Mouse (Mus musculus) R1 (cell line): ENCODE measurements around the gene E430018J23Rik.
"Not testable (repeated sequence)": the region's sequence is repeated elsewhere in the genome, so short reads cannot be mapped to it uniquely, and the experiment has no call there.

Experiments used
- DNase-seq: peaks from one replicate; pipeline ENCODE4 v3.0.0-alpha.2; 2018; ENCODE audit warnings: low read depth, low spot score

The E430018J23Rik gene

DNA sequence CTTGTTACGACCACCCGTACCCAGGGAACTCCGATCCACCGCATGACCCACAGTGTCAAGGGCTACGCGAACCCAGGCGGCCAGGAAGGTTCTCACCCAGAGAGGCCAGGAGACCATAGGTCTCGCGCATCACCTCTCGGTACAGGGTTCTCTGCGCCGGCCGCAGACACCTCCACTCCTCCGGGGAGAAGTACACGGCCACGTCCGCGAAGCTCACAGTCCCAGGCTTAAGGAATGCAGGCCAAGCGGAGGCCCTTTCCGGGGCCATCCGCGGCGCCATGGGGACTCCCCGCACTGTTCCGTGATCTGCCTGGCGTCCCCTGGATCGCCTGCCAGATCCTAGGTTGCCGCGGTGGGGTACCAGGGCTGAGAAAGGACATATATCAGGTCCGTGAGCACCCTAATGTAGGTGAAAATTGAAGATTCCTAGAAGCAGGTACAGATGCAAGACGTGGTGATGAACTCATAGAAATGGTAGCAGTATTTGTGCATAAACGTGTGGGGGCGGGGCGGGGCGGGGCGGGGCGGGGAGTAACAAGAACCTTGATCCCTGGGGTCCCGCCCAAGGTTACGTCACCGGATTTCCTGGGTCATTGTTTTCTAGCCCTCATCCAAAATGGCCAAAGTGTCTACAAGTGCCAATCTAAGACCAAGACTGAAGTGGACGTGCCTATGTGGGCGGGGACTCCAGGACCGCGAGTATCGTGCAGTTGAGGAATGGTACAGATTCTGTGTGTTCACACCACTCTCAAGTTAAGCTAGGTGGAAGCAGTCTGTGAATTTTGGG, at the start of gene E430018J23Rik:
E430018J23Rik (minus strand) TSS at position 473 of the 787 bp plus-strand sequence.
- DNase-seq = peak; percentile 99

DNA sequence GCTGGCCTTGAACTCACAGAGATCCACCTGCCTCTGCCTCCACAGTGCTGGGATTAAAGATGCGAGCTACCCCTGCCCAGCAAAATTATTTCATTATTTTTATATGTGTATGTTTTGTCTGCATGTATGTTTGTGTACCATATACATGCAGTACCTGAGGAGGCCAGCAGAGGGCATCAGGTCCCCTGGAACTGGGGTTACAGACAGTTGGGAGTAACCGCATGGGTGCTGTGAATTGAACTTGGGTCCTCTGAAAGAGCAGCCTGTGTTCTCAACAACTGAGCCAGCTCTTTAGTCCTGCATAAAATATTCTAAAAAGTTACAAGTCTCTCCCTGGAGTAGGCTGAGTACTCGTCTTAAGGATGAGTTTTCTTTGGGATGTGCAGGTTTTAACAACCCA, 44.3 kb upstream of the E430018J23Rik start:
- DNase-seq = peak; percentile 71

DNA sequence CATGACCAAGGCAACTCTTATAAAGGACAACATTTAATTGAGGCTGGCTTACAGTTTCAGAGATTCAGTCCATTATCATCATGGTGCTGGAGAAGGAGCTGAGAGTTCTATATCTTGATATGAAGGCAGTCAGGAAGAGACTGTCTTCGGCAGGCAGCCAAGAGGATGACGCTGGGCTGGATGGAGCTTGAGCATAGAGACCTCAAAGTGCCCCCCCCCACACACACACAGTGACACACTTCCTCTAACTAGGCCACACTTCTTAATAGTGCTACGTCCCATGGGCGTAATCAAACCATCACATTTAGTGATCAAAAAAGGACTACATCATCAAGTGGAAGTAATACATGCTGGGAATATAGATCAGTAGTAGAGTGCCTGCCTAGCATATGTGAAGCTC, 41.8 kb upstream of the E430018J23Rik start:
- no peak for DNase-seq

DNA sequence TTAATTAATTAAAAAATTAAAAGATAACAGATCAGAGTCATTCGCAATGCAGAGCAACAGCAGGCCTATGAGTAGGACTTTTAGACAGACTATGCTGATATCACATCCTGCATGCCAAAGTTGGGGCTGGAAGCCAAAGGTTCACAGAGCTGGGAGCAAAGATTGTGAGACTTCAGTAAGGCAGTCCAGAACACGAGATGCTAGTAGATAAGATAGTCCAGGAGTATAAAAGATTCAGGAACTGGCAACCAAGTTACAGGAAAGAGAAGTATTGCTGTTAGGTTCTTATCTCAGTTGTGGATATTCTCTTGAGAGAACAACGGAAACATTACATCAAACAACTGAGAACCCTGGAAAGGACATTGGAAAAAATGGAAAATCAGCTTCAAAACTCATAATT, 32.9 kb upstream of the E430018J23Rik start:
- DNase-seq = no peak

DNA sequence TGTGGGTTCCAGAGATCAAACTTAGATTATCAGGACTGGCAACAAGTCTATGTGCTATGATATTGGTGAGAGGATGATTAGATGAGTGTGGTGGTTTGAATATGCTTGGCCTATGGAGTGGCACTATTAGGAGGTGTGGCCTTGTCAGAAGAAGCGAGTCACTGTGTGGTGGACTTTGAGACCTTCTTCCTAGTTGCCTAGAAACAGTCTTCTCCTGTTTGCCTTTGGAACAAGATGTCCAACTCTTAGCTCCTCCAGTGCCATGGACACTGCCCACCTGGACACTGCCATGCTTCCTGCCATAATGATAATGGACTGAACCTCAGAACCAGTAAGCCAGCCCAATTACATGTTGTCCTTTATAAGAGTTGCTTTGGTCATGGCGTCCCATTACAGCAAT, 32.5 kb upstream of the E430018J23Rik start:
- DNase-seq = no peak

DNA sequence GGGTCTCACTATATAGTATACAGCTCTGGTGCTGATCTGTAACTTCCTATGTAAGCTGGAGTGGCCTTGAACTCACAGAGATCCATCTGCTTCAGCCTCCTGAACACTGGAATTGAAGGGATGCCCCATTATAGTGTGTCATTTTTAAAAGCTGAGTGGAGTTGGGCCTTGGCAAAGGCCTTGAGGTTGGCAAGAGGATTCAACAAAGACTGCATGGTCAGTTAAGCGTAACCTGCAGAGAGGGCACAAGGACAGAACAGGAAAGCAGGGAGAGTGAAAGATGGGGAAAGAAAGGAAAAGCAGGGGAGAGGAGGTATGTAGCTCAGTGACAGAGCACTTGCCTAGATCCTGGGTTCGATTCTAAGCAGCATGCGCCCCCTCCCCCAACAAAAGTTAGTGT, 31.9 kb upstream of the E430018J23Rik start:
- DNase-seq = no peak

DNA sequence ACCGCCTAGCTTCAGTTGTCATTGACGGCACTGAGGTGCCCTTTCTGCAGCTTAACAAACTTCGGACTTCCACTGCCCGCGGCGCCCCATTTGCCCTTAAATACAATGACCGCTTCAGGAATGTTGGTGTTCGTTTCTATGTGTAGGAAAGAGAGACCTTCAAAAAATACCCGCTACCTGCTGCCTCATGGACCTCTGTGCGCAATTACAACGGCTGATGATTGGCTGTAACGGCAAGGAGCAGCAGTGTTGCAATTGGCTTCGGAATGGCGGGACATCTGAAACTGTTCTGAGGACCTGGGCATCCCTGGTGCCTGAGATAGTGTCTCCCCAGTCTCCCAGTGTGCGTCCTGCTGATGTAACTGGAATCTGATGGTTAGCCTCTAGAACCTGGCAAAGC, 28.8 kb upstream of the E430018J23Rik start:
- DNase-seq = no peak

DNA sequence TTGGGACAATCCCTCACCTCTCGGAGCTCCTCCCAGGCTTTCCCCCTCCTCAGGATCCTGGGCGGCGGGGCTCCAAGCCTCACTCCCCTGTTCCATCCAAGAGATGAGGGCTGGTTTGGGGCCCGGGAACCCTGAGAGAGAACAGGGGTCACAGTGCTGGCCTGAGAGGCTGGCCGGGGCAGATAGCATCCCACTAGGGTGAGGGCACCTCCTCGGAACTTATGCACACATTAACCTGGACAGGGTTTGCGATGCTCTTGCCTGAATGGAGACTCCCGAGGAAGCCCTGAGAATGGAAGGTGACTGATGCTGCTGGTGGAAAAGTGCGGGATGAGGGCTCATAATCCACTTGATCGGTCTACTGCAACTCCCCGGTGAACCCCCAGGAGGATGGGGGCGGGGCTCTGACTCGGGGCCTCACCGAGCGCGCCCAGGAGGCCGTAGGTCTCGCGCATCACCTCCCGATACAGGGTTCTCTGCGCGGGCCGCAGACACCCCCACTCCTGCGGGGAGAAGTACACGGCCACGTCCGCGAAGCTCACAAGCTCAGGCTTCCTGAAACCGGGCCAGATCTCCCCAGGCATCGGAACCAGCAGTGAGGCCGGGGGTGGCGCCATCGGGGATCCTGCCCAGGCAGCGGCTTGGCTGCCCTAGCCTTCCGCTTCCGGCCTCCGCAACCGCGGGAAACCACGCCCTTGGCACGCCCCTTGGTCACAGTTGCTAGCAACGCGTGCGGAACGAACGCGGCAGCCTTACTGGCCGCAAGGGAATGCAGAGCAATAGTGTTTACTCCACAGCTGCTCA, 28.2 kb upstream of the E430018J23Rik start, which contains the start of gene Zfp688:
Zfp688 (minus strand) TSS at position 681 of the 804 bp plus-strand sequence.
- DNase-seq = peak; percentile 93

DNA sequence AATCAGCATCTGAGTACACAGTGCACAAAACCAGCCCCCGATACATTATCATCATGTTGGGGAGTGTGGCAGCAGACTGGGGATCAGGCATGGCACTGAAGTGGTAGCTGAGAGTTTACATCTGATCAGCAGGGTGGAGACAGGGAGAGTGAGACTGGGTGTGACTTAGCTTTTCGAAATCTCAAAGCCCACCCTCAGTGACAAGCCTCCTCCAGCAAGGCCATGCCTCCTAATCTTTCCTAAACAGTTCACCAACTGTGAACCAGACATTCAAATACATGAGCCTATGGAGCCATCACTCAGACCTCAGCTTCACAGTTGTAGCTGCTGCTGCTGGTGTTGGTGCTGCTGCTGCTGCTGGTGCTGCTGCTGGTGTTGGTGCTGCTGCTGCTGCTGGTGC, 18.0 kb upstream of the E430018J23Rik start:
- DNase-seq = no peak

DNA sequence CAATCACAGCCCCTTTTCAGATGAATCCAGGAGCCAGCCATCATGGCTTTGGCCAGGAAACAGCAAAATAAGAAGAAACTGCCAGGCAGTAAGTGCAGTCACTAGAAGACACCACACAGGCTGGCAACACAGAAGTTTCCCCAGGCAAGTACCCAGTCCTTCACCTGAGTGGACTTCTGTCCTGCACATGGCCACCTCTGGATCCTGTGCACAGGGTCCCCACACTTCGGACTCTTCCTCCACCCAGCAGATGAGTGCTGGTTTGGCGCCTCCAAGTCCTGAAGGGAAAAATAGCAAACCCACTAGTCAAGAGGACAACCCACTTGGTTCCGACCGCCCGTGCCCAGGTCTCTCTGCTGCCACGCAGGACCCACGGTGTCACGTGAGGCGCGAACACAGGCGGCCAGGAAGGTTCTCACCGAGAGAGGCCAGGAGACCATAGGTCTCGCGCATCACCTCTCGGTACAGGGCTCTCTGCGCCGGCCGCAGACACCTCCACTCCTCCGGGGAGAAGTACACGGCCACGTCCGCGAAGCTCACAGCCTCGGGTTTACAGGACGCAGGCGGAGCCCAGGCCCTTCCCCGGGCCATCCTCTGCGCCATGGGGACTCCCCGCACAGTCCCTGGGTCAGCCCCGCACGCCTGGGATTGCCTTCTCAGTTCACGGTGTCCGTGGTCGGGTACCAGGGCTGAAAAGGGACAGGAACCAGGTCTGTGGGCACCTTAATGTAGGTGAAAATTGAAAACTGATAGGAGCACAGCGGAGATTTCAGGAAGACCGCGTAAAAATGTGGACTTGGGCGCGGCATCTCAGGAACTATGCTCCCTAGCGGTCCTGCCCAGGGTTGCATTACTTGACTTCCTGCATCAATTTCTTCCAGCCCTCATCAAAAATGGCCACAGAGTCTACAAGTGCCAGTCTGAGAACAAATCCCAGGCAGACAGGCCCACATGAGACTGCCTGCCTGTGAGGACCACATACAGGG, 12.9 kb upstream of the E430018J23Rik start, which contains the start of gene Zfp764:
Zfp764 (minus strand) TSS at position 821 of the 986 bp plus-strand sequence.
- DNase-seq = peak; percentile 93

DNA sequence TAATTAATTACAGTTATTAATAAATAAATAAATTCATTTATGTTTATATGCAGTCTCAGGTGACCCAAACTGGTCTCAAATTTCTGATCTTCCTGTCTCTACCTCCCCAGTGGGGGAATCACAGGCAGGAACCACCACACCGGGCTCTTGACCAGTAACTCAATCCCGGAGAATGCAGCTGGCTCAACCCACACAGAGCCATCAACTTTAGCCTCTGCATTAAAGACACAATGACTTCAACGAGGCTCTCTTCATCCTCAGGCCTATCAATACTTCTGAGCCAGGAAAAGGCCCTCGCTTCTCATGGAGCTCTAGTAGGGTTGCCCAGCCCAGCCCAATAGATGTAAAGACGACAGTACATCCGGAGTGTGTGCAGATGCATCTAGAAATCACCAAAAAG, 10.7 kb upstream of the E430018J23Rik start:
- DNase-seq = not testable (repeated sequence)

DNA sequence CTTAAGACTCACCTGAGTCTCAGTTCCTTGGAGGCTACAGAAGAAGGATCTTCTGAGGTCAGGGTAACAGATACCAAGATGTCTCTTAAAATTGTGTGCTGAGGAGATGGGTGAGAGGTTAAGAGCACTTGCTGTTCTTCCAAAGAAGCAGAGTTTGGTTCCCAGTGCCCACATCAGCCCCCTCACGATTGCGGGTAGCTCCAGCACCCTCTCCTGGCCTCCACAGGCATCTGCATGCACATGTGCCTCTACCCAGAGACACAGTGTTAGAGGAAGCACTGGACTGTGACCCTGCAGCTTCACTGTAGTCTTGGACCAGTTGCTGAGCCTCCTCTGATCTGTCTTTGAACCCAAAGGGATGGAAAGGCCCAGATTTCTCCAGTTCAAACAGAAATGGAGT, 9.6 kb upstream of the E430018J23Rik start:
- DNase-seq = peak; percentile 41

DNA sequence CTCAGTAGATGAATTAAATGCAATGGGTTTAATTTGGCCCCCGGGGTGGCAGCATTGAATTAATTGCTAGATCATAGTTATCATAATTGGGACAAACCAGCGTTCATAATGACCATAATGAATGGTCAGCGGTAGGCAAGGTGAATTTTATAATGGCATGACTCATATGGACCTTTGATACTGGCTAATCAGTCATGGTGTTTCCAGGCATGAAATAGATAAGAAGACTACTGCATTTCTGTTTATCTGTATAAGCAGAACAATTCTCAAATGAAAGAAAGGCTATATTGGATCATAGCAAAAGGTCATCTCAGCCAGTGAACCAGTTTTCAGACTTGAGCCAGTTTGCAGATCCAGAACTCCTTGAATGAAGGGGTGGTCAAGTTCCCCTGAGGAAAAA, 6.9 kb upstream of the E430018J23Rik start:
- DNase-seq = no peak

DNA sequence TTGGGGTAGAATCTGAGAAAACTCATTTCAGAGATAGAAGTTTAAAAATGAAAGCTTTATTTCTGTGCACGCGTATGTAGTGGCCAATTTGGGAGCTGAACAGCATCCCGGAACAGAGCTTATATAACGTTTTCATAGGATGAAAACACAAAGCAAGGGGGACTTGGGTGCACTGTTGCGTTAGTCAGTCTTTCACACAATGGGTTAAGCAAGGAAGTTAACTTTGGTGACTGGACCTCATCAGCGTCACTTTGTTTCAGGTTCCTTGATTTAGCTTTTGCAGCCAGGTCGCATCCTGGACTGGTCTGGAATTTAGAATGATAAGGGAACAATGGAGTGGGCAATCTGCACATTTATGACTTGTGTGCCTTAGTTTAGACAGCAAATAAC, 510 bp upstream of the E430018J23Rik start:
- DNase-seq = no peak

DNA sequence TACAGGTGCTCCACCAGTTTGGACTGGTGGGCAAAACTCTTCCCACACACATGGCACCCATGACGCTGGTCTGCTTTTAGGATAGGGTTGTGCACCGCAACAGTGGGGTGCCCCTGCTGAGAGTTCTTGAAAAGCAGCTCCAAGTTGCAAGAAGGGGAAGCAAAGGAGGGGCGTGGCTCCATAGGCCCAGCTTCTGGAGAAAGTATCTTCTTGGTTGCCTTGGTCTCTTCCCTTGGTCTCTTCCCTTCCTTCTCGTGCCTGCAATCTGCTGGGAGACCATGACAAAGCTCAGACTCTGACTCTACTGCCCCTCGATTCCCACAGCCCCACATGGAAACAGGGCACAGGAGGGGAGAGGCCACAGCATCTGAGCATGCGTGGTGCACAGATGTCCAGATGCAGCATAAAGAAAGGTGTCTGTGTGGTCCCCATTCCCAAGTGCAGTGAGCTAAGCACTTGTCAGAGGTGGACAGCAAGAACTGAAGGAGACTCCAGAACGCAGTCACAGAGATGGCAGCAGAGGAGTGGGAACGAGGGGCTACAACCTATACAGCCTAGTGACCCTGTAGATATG, 1.1 kb downstream of the E430018J23Rik start:
- peak; percentile 39 for DNase-seq

DNA sequence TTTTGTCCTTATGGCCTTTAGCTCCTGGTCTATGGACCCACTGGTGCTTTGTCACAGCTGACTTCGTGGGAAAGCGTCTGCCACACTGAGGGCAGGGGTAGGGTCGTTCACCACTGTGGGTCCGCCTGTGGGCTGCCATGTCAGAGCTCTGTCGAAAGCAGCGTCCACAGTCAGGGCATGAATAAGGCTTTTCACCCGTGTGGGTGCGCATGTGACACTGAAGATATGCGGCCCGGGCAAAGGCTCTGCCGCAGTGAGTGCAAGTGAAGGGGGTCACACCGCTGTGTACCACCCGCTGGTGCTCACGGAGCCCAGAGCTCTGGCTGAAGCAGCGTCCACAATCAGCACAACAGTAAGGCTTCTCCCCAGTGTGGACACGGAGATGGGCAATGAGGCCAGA, 1.9 kb downstream of the E430018J23Rik start:
- DNase-seq = no peak

DNA sequence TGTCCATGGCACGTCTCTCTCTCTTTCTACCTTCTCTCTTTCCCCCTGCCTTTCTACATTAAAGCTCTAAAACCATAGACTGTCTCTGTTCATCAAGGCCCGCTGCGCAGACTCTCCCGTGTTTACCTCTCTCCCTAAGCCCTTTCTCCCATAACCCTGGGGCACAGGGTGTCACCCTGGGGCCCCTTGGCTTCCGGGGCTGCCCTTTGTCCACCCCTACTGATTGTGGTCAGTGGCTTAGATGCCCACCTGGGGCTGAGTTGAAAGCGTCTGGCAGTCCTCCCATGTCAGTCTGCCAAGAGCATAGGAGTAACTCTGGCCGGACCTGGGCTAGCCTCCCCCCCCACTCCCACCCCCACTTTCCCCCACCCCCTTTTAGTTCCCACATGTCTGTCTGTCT, 3.1 kb downstream of the E430018J23Rik start:
- DNase-seq = no peak

DNA sequence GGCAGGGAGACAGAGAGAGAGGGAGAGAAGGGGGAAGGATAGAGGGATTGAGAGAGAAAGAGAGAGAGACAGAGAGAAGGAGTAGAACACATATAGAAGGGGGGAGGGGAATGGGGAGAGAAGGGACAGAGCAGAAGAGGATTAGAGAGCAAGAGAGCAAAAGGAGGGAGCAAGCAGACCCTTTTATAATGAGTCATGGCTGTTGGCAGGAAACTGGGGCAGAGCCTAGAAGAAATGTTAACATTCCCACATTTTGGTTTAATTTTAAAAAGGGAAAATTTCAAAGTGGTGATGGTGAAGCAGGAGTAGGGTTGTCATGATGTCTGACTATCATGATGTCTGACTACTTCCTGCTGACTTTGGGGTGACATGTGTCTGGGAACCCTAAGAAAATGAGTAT, 5.2 kb downstream of the E430018J23Rik start:
- DNase-seq = not testable (repeated sequence)

DNA sequence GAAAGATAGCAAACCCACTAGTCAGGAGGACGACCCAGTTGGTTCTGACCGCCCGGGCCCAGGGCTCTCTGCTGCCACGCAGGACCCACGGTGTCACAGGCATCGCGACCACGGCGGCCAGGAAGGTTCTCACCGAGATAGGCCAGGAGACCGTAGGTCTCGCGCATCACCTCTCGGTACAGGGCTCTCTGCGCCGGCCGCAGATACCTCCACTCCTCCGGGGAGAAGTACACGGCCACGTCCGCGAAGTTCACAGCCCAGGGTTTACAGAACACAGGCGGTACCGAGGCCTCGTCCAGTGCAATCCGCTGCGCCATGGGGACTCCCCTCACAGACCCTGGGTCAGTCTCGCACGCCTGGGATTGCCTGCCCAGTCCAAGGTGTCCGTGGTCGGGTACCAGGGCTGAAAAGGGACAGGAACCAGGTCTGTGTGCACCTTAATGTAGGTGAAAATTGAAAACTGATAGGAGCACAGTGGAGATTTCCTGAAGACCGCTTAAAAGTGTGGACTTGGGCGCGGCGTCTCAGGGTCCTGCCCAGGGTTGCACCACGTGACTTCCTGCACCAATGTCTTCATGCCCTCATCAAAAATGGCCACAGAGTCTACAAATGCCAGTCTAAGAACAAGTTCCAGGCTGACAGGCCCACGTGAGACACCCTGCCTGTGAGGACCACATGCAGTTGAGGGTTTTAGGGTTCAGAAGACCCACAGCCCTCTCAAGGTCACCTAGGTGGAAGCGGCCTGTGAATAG, 6.6 kb downstream of the E430018J23Rik start, which contains the start of gene 9130019O22Rik:
9130019O22Rik (minus strand) TSS at position 526 of the 752 bp plus-strand sequence.
- peak; percentile 96 for DNase-seq

DNA sequence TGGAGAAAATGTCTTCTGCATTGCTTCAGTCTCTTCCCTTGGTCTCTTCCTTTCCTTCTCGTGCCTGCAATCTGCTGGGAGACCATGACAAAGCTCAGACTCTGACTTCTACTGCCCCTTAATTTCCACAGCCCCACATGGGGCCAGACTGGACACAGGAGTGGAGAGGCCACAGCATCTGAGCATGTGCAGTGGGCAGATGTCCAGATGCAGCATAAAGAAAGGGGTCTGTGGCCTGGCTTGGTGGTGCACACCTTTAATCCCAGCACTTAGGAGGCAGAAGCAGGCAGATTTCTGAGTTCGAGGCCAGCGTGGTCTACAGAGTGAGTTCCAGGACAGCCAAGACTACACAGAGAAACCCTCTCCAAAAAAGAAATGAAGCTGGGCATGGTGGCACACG, 7.9 kb downstream of the E430018J23Rik start:
- not testable (repeated sequence) for DNase-seq
